Mouse (Mus musculus) layer of hippocampus, postnatal 14 days (tissue): Measurements from ENCODE around the gene Ssc5d. TPM values are rescaled to one million over a fixed set of nuclear protein-coding genes. Genes with fewer than 3 reads are reported as not detected.

Experiments used
- total RNA-seq, 2 experiments: library from RNA; stranded (reverse); gene quantifications; 2 replicates each; pipeline ENCODE4 v1.2.3; 2021

The Ssc5d gene
- total RNA-seq, 2 experiments from 2014 or later, result 2.7 to 2.8 TPM

Other genes starting within 250 kb of the Ssc5d start
- 10 to 100 TPM; 89.0 to 94.8 TPM for gene Hspbp1, start 240.7 kb upstream of the Ssc5d start, total RNA-seq
- 100 to 1,000 TPM; 306 to 327 TPM for gene Brsk1, start 235.2 kb upstream of the Ssc5d start, total RNA-seq
- gene Tmem150b, start 200.5 kb upstream of the Ssc5d start, total RNA-seq, result not detected
- gene Kmt5c, start 185.7 kb upstream of the Ssc5d start, total RNA-seq, result 10 to 100 TPM; 38.9 to 44.2 TPM
- 1 to 10 TPM; 4.7 to 8.6 TPM for gene Cox6b2, start 172.7 kb upstream of the Ssc5d start, total RNA-seq
- gene Fam71e2, start 154.5 kb upstream of the Ssc5d start, total RNA-seq, result not detected
- under 1 TPM; 0.21 to 0.38 TPM for gene Il11, start 142.9 kb upstream of the Ssc5d start, total RNA-seq
- not detected for gene Tmem190, start 142.8 kb upstream of the Ssc5d start, total RNA-seq
- gene Tmem238, start 136.1 kb upstream of the Ssc5d start, total RNA-seq, result 1 to 10 TPM; 2.4 to 2.6 TPM
- gene Rpl28, start 132.9 kb upstream of the Ssc5d start, total RNA-seq, result 100 to 1,000 TPM; 498 to 526 TPM
- 100 to 1,000 TPM; 103 to 123 TPM for gene Ube2s, start 113.2 kb upstream of the Ssc5d start, total RNA-seq
- 100 to 1,000 TPM; 134 to 137 TPM for gene Shisa7, start 81.1 kb upstream of the Ssc5d start, total RNA-seq
- gene Isoc2b, start 55.5 kb upstream of the Ssc5d start, total RNA-seq, result 1 to 10 TPM; 3.2 to 5.5 TPM
- 1 to 10 TPM; 8.9 to 9.8 TPM for gene Isoc2a, start 48.6 kb upstream of the Ssc5d start, total RNA-seq
- gene Gm36210, start 19.3 kb upstream of the Ssc5d start, total RNA-seq, result under 1 TPM; 0.41 to 0.44 TPM
- 10 to 100 TPM; 11.5 to 14.6 TPM for gene Zfp628, start 10.6 kb upstream of the Ssc5d start, total RNA-seq
- gene Nat14, start 3.8 kb upstream of the Ssc5d start, total RNA-seq, result 10 to 100 TPM; 67.8 to 76.2 TPM
- gene Sbk2, start 38.6 kb downstream of the Ssc5d start, total RNA-seq, result not detected
- gene Sbk3, start 45.4 kb downstream of the Ssc5d start, total RNA-seq, result under 1 TPM; 0.44 to 0.67 TPM
- gene Zfp579, start 70.4 kb downstream of the Ssc5d start, total RNA-seq, result 10 to 100 TPM; 36.9 to 39.0 TPM
- 1 to 10 TPM; 5.7 to 6.4 TPM for gene Zfp524, start 88.6 kb downstream of the Ssc5d start, total RNA-seq
- 10 to 100 TPM; 21.4 to 27.7 TPM for gene Fiz1, start 88.9 kb downstream of the Ssc5d start, total RNA-seq
- not detected for gene Gm44973, start 89.7 kb downstream of the Ssc5d start, total RNA-seq
- 10 to 100 TPM; 34.6 to 35.8 TPM for gene Zfp865, start 94.6 kb downstream of the Ssc5d start, total RNA-seq
- 10 to 100 TPM; 65.6 to 67.2 TPM for gene Ccdc106, start 94.8 kb downstream of the Ssc5d start, total RNA-seq
- not detected for gene 4632433K11Rik, start 108.3 kb downstream of the Ssc5d start, total RNA-seq
- 1 to 10 TPM; 5.3 to 7.0 TPM for gene Zfp784, start 112.7 kb downstream of the Ssc5d start, total RNA-seq
- gene Zfp580, start 125.8 kb downstream of the Ssc5d start, total RNA-seq, result 10 to 100 TPM; 57.8 to 63.2 TPM
- 100 to 1,000 TPM; 163 to 176 TPM for gene U2af2, start 136.4 kb downstream of the Ssc5d start, total RNA-seq
- 100 to 1,000 TPM; 479 to 480 TPM for gene Epn1, start 154.4 kb downstream of the Ssc5d start, total RNA-seq
- not detected for gene Rfpl4, start 191.2 kb downstream of the Ssc5d start, total RNA-seq
- not detected for gene Rasl2-9, start 200.2 kb downstream of the Ssc5d start, total RNA-seq
- gene Vmn1r55, start 223.9 kb downstream of the Ssc5d start, total RNA-seq, result not detected